Mouse (Mus musculus) MEL-GATA-1-ER (cell line): ENCODE results near the gene Noa1.

Experiments used
- DNase-seq: peaks from one replicate; pipeline ENCODE4 v3.0.0-alpha.2; 2012; ENCODE audit warnings: low read depth; ENCODE audit errors: extremely low read depth

Noa1 gene

DNA sequence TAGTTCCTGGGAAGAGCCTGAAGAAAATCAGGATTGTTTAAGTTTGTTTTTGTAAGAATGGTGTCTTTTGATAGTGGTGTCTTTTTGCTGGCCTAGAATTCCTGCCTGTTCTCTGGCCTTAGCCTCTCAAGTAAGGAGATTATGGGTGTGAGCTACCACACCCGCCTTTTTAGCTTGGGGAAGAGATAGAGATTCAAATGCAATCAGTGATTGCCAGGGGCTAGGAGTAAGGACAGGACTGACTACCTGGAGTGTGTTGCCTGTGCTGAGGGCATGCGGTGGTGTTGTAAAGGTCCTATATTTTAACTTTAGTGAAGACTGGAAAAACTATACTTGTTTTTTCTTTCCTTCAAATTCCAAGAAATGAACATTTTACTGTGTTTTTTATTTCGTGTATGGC, 55.5 kb downstream of the Noa1 start:
- DNase-seq, result no peak

- no peak for DNase-seq
These were observed 56.7 kb downstream of the Noa1 start for GRCm38 (mm10) chr5:77253154-77253553.

DNA sequence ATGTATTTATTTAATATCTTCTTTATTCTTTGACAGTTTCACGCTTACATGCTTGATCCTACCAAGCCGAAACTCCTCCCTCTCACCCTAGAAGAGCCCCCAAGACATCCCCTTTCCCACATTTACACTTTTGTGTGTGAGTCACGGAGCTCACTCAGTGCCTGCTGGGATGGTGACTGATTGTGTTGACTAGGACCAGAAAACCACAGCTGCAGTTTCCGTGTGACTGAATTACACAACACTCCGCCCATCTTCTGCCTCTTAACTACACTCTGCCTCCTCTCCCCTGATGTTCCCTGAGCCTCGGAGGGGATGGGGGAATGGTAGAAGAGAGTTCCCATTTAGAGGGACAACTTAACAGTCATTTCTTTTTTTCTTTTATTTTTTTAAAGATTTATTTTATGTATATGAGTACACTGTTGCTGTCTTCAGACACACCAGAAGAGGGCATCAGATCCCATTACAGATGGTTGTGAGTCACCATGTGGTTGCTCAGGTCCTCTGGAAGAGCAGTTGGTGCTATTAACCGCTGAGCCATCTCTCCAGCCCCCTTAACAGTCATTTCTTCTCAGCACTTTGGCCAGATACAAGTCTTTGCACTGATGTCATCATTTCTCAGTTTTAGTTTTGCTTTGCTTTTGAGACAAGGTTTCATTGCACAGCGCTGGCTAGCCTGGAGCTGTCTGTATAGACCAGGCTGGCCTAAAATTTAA, 57.6 kb downstream of the Noa1 start:
- no peak for DNase-seq

GRCm38 (mm10) chr5:77251656-77252055, 58.2 kb downstream of the Noa1 start:
- DNase-seq, result no peak

DNA sequence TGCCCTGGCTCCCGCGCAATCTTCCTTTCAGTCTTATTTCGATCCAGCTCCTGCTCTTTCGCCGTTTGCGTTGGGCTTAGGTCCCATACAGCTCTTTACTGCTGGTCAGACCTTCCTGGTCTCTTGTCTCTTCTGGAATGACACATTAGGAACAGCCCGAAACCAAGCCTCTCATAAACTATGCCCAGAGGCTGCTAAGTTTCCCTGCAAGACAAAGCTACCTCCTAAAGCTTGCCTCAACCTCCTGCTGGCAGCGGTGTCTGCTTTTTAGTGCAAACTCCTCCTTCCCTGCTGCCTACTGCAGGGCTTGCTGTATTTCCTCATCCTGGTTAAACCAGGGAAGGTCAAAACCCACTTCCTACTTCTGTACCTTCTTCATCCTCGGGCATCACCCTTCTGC, 59.8 kb downstream of the Noa1 start:
- no peak for DNase-seq

DNA sequence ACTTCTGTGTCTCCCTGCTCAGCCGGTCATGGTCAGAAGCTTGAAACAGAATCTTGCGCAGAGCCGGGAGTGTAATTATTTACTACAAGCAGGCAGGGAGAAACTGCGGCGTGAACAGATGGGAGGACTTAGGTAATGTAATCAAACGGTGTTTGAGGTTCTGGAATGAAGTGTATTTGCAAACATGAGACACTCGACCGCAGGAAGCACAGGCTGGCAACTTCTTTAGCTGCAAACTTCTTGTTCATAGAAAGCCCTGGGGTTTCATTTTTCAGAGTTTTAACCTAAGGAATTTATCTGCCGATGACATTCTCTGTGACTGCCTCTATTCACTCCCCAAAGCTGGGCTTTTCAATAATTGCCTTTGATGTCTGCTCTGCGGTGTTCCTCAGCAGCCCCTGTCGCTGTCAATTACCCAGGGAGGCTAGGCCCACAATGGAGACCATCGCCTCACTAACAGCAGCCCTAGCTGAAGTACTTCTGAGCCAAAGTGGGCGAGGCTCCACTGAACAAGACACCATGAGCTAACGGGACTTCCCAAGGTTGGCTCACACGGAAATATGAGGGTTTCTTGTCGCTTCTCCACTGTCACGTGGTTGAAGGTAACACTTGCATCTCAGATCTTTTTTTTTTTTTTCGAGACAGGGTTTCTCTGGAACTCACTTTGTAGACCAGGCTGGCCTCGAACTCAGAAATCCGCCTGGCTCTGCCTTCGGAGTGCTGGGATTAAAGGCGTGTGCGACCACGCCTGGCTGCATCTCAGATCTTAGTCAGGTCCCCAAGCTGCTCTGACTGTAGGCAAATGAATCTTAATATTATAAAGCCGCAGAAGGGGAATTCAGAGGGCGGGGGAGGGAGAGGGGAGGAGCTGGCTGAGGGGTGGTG, 63.9 kb downstream of the Noa1 start:
- no peak for DNase-seq

DNA sequence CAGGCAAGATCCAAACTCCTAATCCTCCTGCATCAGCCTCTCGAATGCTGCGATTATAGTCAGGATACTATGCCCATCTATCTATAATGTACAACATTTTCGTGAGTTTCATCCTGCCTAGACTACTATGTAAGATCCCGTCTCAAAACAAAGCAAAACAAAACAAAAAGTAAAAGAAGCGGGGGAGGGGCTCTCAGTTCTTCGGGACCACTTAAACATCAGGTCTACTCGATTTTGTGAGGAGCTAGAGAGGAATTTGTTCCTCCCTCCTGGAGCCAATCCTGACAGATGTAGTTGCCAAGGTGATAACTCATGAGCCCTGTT, 64.5 kb downstream of the Noa1 start:
- DNase-seq, result no peak

GRCm38 (mm10) chr5:77244331-77244987, 65.4 kb downstream of the Noa1 start:
- no peak for DNase-seq
